Mouse (Mus musculus): ENCODE measurements around the gene 5730596B20Rik. TPM values are rescaled to one million over a fixed set of nuclear protein-coding genes. Genes with fewer than 3 reads are reported as not detected.

Gene 5730596B20Rik
- total RNA-seq, 1 experiment from 2014 or later: not detected

DNA sequence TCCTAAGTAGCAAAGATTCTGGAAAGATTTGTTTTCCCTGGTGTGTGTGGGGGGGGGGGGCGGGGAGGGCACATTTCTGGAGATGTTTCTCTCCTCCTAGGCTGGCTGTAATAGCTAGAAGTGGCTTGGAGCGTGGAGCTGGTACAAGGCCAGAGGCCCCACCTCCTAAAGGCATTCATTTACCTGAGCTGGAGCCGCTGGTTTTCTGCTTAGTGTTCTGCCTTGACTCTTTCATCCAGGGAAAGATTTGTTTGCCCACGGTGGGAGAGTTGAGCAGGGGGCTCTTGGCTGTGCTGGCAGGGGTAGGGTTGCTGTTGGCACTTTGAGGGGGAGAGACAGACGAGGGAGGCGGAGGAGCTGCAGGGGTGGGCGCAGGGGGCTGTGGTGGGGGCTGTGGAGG, 5.4 kb upstream of the 5730596B20Rik start:
- ATAC-seq (replicated peaks; ENCODE audit: insufficient number of reproducible peaks, low FRiP score, low TSS enrichment, poor library complexity, severe bottlenecking): no peak

DNA sequence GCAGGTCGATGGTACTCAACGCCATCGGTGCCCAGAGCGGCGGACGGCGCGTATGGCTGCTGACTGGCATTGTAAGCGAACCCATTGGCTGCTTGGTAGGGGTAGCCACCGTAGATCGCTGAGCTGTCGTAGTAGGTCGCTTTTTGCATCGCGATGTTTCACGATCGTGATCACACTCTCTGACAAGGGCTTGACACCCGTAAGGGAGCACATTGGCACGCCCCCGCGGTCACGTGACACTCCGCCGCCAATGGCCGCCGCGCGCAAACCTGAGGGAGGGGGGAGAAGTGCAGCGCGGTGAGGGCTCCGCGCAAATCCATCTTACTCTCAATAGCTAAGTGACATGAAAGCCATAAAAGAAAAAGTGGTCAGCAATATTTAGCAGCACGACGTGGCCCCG, 4.8 kb upstream of the 5730596B20Rik start:
- no peak for ATAC-seq (replicated peaks; ENCODE audit: insufficient number of reproducible peaks, low FRiP score, low TSS enrichment, poor library complexity, severe bottlenecking)

DNA sequence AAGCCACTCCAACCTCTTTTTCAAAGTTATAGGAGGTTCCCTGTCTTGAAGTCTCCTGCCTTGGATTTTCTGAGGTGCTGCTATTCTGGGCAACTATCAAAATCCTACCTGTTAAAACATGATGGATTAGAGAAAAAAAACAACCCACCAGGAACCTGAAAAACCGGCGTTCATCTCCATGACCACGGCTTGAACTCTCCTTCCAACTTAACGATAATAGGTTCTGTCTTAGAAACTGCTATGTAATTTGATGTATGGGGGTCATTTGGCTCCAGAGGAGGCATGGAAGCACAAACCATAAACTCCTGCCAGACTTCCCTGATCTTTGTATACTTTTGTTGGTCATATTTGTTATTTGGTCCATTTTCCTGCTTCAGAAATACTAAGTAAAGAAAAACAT, 3.6 kb upstream of the 5730596B20Rik start:
- ATAC-seq (replicated peaks; ENCODE audit: insufficient number of reproducible peaks, low FRiP score, low TSS enrichment, poor library complexity, severe bottlenecking): no peak

DNA sequence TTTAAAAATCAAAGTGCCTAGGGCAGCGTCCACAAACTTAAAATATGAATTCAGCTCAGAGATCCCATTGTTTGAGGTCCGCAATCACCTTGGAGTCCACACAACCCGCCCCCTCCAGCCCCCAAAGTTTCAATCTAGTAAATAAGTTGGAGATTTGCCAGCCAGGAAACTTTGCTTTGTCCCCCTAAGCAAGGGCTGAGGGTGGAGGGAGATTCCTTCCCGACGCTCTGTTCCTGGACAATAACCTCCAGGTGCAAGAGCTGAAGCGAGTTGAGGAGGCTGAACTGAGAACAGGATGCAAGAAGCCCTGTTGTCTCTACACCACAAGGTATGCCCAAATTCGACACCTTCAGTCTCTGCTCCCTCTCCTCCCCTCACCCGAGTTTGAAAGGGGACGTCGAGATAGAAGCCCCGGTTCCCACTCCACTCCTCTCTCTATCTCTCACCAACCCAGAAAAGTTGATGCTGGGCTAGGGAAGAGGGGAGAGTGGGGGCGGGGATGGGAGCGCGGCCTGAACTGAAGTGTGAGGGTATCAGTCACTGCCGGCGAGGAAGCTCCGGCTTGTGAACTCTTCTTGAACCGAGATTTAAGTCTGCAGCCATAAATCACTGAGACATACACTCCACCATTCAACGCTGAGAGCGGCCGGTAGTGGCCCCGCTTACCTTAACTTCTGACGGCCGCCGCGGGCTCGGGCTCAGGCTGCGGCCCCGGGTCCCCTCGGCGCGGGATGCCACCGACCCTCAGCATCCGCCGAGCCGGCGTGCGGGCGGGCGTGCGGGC, 2.1 kb upstream of the 5730596B20Rik start:
- ATAC-seq (replicated peaks; ENCODE audit: insufficient number of reproducible peaks, low FRiP score, low TSS enrichment, poor library complexity, severe bottlenecking): no peak

DNA sequence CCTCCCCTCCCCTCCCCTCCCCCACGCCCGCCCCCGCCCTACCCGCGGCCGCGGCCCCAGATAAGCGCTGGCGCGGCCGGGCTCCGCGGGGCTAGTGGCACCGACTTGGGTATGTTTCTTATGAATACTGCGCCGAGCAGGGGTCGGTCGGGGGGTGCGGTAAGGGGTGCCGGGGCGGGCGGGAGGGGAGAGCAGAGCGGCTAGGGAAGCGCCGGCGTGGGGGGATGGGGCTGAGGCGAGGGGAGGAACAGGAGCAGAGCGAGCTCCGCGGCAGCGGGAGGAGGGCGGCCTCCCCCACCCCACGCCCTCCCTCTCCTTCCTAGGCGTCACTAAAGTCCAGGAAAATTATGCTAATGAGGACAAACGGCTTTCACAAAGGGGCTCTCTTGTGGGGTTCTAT, 1.4 kb upstream of the 5730596B20Rik start:
- no peak for ATAC-seq (replicated peaks; ENCODE audit: insufficient number of reproducible peaks, low FRiP score, low TSS enrichment, poor library complexity, severe bottlenecking)

DNA sequence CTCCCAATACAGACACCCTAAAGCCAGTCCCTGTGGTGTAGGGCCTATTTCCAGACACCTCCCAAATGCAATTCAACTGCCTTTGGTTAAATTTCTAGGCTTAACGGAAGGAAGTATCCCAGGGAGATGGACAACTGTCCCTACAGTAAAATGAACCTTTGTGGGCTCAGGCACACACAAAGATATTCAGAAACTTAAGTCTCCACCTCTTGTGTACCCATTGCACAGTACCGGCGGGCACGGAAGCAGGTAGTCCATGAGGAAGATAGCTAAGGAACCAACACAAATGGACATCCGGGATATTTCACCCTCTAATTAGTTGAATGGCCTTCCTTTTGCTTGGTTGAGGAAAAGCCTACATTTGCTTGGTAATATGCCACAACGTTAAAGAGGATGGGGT, 907 bp upstream of the 5730596B20Rik start:
- ATAC-seq (replicated peaks; ENCODE audit: insufficient number of reproducible peaks, low FRiP score, low TSS enrichment, poor library complexity, severe bottlenecking): no peak

DNA sequence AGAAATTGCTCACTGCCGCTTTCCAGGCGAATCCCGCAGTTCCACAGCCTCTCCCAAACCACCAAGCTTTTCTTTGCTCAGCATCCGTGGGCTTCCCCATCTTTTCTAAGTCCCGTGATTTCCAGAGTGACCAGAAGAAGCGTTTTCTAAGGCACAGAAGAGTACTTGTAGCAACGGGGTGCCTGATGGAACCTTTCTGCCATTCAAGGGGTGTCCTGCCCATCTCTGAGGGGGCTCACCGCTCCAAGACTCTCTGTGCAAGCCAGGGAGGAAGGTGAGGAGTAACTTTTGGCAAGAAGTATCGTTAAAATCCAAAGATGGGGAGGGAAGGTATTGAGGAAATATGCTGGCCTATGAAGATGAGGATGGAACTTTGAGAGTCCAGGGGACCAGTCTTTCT, 508 bp downstream of the 5730596B20Rik start:
- no peak for ATAC-seq (replicated peaks; ENCODE audit: insufficient number of reproducible peaks, low FRiP score, low TSS enrichment, poor library complexity, severe bottlenecking)

DNA sequence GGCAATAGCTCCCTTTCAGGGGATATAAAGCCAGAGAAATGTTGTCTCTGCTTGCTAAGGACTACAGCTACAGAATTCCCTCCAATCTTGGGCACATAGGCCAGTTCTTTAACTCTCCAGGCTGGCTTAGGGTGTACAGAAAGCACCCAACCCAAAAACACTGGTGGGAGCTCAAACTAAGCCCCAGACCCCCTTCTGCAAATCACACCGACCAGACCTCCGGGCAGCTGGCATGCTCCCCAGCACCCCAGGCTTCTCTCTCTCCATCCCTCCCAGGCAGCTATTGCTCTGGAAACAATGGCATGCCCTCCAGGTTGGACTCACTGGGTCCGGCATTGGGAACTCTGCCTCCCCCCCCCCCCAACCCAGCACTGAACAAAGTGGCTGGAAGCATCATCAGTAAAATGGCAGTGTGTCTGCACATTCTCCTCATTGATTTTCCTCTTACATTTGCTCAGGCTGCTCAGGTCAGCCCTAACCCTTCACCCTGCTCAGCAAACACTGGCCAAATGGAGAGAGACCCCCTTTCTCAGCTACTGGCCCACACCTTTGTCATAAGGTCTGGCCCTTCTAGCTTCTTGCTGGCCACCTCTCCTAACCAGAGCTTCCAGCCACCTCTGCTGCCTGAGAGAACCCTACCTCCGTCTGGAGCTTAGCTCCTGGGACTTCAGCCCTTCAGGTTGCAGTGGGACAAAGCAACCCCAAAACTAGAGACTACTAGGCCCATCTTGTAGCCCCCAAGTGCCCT, 1.8 kb downstream of the 5730596B20Rik start:
- no peak for ATAC-seq (replicated peaks; ENCODE audit: insufficient number of reproducible peaks, low FRiP score, low TSS enrichment, poor library complexity, severe bottlenecking)

DNA sequence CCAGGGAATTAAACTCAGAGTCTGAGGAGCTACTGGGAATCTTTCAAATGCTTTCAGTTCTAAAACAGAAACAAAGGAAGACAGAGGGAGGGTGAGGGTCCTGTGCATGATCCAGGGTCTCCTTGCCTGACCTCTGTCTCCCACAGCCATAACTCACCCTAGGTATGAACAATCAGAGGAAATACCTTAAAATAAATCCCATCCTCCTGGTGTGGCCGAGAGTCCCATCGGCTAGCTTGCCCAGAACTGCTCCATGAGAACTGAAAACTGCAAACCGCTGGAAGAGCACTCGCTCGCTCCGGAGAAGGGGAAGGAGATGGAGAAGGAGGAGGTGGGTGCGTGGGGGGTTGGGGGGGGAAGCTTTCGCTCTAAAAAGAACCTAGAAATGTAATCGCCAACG, 2.4 kb downstream of the 5730596B20Rik start:
- no peak for ATAC-seq (replicated peaks; ENCODE audit: insufficient number of reproducible peaks, low FRiP score, low TSS enrichment, poor library complexity, severe bottlenecking)

DNA sequence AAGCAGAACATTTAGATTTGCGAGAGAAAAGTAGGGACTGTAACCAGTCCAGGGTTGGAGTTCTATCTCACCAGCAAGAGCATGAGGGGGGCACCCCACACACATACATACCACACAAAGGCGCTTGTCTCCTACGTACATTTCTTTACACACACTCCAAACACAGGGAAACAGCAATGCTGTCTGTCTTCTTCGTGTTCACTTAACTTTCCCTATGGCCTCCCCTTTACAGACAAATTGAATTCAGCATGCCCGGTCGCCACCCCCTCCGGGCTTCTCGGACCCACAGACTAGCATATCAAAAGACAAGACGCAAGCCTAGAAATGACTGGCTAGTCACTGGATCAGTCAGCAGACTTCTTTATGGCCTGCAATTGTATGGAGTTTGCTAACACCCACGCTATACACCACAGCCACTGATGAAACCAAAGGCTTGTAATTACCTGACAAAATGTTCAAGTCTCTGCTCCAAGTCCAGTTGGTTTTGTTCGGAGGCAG, 3.0 kb downstream of the 5730596B20Rik start:
- ATAC-seq (replicated peaks; ENCODE audit: insufficient number of reproducible peaks, low FRiP score, low TSS enrichment, poor library complexity, severe bottlenecking): no peak

DNA sequence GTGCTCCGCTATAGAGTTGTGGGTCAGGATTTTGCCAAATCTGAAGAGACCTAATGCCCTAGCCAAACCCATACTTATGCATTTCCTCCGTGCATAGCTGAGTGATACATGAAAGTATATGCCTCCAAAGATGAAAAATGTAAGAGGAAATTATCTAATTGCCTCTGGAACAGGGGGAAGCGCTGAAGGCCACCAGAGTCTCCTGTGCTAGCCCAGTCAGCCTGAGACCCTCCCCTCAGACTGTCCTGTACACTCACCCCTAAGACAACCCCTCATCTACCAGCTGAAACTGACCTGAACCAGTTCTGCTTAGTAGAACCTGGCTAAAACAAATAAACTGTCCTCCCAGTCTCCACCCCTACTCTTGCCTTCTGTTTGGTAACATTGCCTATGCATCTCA, 3.4 kb downstream of the 5730596B20Rik start:
- no peak for ATAC-seq (replicated peaks; ENCODE audit: insufficient number of reproducible peaks, low FRiP score, low TSS enrichment, poor library complexity, severe bottlenecking)

DNA sequence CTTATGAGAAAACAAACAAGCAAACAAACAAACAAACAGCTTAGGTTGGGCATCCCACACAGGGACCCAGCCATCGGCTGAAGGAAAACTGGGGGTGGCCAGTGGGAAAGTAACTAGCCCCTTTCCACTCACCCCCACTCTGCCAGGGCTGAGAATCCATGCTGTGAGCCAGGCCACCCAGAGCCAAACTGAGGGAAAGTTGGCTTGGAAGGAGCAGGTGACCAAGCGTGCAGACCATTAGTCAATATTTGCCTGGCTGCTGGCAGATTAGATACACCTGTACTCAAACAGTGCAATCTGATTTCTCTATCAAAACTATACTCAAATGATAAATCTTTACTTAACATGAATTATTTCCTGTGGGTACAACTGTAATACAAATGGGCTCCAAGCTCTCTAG, 4.7 kb downstream of the 5730596B20Rik start:
- no peak for ATAC-seq (replicated peaks; ENCODE audit: insufficient number of reproducible peaks, low FRiP score, low TSS enrichment, poor library complexity, severe bottlenecking)

DNA sequence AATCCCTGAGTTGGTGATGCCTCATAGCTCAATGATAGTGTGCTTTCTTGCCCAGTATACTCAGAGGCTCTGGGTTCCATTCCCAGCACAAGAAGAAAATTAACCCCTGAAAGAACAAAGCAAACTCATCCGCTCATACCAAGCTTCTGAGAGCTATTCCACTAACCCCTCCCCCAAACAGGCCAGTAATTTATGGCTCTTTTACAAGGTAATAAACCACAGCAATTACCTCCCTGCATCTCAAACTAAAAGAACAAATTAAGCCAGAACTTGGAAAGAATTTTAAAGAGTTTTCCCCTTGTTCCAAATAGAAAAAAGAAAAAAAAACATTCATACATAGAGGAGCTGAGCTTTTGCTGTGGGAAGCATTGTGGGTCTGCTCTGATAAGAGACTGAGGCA, 5.5 kb downstream of the 5730596B20Rik start:
- no peak for ATAC-seq (replicated peaks; ENCODE audit: insufficient number of reproducible peaks, low FRiP score, low TSS enrichment, poor library complexity, severe bottlenecking)

DNA sequence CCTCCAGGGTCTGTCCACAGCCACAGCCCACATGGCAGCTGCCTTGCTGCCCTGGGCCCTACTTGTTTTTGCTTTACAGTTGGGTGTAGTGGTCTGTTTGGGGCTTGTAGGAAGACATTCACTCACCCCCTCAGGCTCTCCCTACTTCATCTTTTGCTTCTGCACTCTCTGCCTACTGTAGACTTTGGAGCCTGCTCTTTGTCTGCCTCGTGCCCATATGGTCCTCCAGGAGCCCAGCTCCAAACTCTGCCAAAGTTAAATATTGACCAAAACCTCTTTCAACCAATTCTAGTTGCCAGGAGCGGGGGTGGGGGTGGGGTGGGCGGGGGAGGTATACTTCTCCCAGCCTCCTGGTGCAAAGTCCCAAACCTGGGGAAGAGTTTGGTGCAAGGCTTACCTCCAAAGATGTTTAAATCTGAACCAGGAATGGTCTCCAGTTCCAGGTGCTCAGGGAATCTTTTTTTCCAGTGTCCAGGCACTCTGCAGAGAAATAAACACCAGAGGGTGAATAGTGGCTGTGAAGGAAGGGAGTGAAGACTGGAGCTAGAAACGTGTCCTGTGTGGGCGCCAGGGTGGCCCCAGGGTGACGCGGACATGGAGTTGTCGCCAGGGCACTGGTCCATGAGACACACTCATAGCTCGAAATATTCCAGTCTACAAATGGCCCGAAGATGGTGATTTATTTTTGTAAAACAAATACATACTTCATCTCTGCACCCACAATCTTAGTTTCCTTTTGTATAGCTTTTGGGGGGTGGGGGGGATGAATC, 6.2 kb downstream of the 5730596B20Rik start:
- ATAC-seq (replicated peaks; ENCODE audit: insufficient number of reproducible peaks, low FRiP score, low TSS enrichment, poor library complexity, severe bottlenecking): no peak

DNA sequence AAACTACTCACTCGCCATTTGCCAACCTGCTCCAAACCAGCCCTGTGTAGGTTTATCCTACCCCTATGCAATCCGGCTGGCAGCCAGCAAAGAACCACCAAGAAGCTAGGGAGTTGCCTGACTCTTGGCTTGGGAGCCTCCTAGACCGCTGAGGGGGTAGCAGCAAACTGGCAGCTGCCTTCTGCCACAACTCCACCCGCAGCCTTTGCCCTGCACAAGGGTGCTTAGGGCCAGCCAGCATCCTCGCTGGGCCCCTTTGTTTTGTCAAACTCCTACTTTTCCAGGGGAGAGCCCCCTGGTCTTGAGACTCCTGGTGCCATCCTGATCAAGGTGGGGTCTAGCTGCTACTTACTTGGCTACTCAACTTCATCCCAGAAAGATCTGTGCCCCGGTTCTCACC, 7.4 kb downstream of the 5730596B20Rik start:
- ATAC-seq (replicated peaks; ENCODE audit: insufficient number of reproducible peaks, low FRiP score, low TSS enrichment, poor library complexity, severe bottlenecking): no peak

DNA sequence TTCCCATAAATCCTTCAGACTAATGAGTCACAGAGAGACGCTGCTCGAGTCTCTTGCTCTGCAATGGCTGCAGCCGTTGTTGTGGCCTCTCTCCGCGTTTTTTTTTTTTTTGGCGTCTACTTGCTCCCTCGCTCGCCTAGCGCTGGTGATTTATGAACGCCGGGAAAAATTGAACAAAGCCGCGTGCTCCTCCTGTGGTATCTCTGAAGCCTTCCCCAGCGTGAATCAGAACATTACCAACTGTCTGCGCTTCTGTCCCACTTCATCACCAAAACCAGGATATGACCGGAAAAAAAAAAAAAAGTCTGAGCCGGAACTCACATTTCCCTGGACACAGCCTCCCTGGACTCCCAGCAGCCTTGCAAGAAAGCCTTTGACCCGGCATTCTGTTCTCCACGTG, 7.9 kb downstream of the 5730596B20Rik start:
- no peak for ATAC-seq (replicated peaks; ENCODE audit: insufficient number of reproducible peaks, low FRiP score, low TSS enrichment, poor library complexity, severe bottlenecking)

DNA sequence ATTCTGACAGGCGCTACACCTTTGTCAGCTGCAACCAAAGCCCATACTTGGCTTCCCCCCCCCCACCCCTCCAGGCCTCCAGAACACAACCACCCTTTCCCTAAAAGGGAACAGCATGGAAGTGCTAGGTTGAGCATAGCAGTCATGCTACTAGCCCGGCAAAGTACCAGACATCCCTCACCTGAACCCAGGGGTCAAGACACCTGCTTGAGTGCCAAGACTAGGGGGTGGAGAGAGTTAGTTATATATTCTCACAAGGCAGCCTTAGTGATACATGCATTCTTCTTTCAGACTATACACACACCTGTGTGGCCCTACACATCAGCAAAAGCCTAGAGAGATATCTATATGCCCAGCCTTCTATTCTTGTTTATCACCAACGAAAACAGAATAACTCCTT, 8.5 kb downstream of the 5730596B20Rik start:
- no peak for ATAC-seq (replicated peaks; ENCODE audit: insufficient number of reproducible peaks, low FRiP score, low TSS enrichment, poor library complexity, severe bottlenecking)

DNA sequence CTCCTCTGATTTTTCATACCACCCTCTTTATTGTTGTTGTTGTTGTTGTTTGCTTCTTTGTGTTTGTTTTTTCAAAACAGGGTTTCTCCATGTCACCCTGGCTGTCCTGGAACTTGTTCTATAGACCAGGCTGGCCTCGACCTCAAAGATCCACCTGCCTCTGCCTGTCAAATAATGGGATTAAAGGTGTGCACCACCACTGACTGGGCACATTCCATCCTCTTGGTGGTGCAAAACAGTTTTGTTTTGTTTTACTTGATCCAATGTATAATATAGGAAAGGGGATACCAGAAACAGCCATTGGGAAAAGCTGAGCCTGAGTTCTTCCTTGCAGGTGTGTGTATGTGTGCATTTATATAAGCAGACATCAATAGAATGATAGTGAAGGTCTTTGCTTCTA, 9.2 kb downstream of the 5730596B20Rik start:
- ATAC-seq (replicated peaks; ENCODE audit: insufficient number of reproducible peaks, low FRiP score, low TSS enrichment, poor library complexity, severe bottlenecking): no peak

DNA sequence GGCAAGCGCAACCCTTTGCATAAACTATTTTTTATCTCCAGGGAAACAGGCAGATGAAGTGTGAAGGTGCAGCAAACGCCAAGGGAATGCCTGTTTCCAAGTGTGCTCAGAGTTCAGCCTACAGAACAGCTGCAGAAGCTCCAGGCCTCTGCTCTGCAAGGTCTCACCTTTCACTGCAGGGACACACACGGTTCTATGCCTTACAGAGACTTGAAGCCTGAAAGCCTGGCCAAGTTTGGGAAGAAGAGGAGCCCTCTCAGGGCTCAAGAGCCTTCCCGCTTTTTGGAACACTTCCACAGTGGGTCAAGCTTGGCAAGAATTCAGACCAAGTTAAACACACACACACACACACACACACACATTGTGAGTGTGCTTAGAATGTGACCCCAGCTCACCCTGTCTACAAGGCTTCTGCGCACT, 11.9 kb downstream of the 5730596B20Rik start:
- ATAC-seq (replicated peaks; ENCODE audit: insufficient number of reproducible peaks, low FRiP score, low TSS enrichment, poor library complexity, severe bottlenecking): no peak
